Mouse (Mus musculus): ENCODE results near the gene Ankle2. TPM values are rescaled to one million over a fixed set of nuclear protein-coding genes. Genes with fewer than 3 reads are reported as not detected.

Ankle2 gene
- polyA plus RNA-seq, 2 experiments, result 20.5 to 31.8 TPM

DNA sequence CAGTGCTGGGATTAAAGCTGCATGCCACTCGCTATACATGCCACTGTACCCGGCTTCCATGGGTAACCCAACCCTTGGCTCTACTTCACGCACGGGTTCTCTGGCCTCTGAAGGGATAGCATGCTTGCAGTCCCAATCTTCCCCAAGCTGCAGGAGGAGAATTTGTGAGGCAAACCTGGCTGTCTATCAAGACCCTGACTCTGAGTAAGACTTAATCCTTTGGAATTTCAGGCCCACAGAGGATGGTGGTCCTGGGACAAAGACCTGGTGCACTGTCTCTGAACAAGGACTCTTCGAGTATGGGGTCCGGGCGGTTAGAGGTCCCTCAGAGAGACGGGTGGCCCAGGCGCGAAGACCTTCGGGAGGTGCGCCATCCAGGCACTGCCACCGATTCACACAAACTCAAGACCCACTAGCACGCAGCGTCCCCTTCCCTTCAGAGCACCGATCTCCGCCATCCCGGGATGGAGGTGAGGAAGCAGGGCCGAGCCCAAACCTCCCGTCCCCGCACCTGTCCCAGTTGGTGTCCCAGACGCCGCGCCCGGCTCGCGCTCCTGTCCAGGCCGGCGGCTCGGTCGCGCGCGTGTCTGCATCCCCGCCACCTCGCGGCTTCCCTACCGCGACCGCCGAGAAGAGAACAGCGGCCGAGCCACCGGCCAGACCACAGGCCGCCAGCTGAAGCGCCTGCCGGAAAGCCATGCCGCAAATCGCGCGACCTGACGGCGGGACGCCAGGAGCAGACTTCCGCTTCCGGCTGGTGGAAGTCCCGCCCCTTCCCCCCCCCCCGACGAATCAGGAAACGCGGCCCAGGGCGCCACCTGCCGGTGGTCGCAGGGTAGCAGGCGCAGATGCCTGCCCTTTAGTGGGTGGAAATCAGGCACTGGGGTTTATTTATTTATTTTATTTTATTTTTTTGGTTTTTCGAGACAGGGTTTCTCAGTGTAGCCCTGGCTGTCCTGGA is 38.6 kb downstream of the Ankle2 start, which contains the start of gene Pgam5:
Pgam5 (minus strand) TSS at position 773 of the 961 bp plus-strand sequence.
- Histone ChIP-seq H3K27me3 (ENCODE audit: control insufficient read depth, insufficient read depth, low read length) (no peaks in the 10 kb centered on the region), H3K4me1 (ENCODE audit: control insufficient read depth, insufficient read depth, low read length) (peaks cover 5% of the 10 kb centered on the region), H3K36me3 (ENCODE audit: control insufficient read depth, insufficient read depth, low read length) (peaks cover 30% of the 10 kb centered on the region), H3K4me3 (replicated peaks; ENCODE audit: low read length) (peak within 1 kb of the TSS; percentile 94), H3K9ac (ENCODE audit: low read depth, low read length, severe bottlenecking) (peak within 1 kb of the TSS; percentile 92), H3K27ac (replicated peaks; ENCODE audit: low read depth, low read length) (peak within 1 kb of the TSS; percentile 55; the same call in 1 of the 2 replicates), H3K4me2 (replicated peaks; ENCODE audit: low read depth, low read length, severe bottlenecking) (peak within 1 kb of the TSS; percentile 94), H3K9me3 (ENCODE audit: control insufficient read depth, low read length) (no peaks in the 10 kb centered on the region)
- WGBS, result under 1% methylated on average over 65 of the region's 66 CpGs
- TF ChIP-seq POLR2A (IDR thresholded peaks at IDR 0.05; ENCODE audit: borderline replicate concordance, extremely low read depth, insufficient read depth, insufficient read length), result peak; percentile 51; the same call in 1 of the 2 replicates
- DNase-seq (ENCODE audit: low spot score), result peak; percentile 90
- ATAC-seq (ENCODE audit: low FRiP score, low read depth), result peak; percentile 92

DNA sequence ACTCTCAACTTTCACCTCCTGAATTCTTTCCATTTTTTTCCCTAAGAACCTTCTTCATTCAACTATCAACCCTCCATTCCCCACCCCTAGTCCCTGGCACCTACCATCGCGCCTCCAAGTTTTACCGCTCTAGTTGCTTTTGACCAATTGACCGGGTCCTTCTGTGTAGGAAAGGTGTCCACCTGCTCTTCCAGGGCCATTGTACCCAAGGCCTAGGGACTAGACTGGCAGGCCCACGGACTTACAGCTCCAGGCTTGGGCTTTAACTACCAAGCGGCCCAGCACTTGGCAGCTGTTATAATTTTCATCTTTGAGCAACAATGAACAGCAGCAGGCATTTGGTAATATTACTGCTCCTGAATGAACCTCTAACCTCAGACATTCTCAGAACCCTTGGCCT is 39.4 kb downstream of the Ankle2 start:
- Histone ChIP-seq H3K4me1 (ENCODE audit: control insufficient read depth, insufficient read depth, low read length) (peaks cover 5% of the 10 kb centered on the region), H3K36me3 (ENCODE audit: control insufficient read depth, insufficient read depth, low read length) (peaks cover 21% of the 10 kb centered on the region), H3K27ac (replicated peaks; ENCODE audit: low read depth, low read length) (no peak overlapping the region), H3K9ac (ENCODE audit: low read depth, low read length, severe bottlenecking) (no peak overlapping the region), H3K9me3 (ENCODE audit: control insufficient read depth, low read length) (no peaks in the 10 kb centered on the region), H3K4me3 (replicated peaks; ENCODE audit: low read length) (peak overlapping the region; percentile 94; the same call in 1 of the 2 replicates), H3K27me3 (ENCODE audit: control insufficient read depth, insufficient read depth, low read length) (no peaks in the 10 kb centered on the region), H3K4me2 (replicated peaks; ENCODE audit: low read depth, low read length, severe bottlenecking) (no peak overlapping the region)
- DNase-seq (ENCODE audit: low spot score) (no peak), ATAC-seq (ENCODE audit: low FRiP score, low read depth) (no peak)
- WGBS, result 91% methylated on average over 6 of the region's 6 CpGs
- TF ChIP-seq POLR2A (IDR thresholded peaks at IDR 0.05; ENCODE audit: borderline replicate concordance, extremely low read depth, insufficient read depth, insufficient read length), result no peak

DNA sequence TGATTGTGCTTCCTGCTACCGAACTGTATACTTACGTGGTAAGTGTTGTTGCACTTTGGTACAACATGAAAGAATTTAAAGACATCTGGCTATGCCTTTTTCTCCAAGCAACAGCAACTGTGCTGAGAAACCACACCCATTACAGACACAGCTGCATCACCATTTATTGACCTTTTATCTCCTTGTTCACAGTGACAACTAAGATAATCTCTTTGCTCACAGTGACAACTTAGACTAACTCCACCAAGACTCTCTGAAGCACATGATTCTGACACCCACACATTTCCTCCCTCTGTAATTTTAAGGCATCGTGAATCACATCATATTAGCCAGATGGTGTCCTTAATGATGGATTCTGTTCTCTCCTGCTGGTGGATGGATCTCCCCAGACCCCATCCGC is 43.3 kb downstream of the Ankle2 start:
- DNase-seq (ENCODE audit: low spot score) (no peak), ATAC-seq (ENCODE audit: low FRiP score, low read depth) (no peak)
- no peak for TF ChIP-seq POLR2A (IDR thresholded peaks at IDR 0.05; ENCODE audit: borderline replicate concordance, extremely low read depth, insufficient read depth, insufficient read length)
- Histone ChIP-seq H3K9ac (ENCODE audit: low read depth, low read length, severe bottlenecking) (no peak overlapping the region), H3K9me3 (ENCODE audit: control insufficient read depth, low read length) (no peaks in the 10 kb centered on the region), H3K36me3 (ENCODE audit: control insufficient read depth, insufficient read depth, low read length) (no peaks in the 10 kb centered on the region), H3K27ac (replicated peaks; ENCODE audit: low read depth, low read length) (no peak overlapping the region), H3K4me1 (ENCODE audit: control insufficient read depth, insufficient read depth, low read length) (no peaks in the 10 kb centered on the region), H3K27me3 (ENCODE audit: control insufficient read depth, insufficient read depth, low read length) (no peaks in the 10 kb centered on the region), H3K4me3 (replicated peaks; ENCODE audit: low read length) (no peak overlapping the region), H3K4me2 (replicated peaks; ENCODE audit: low read depth, low read length, severe bottlenecking) (no peak overlapping the region)
- WGBS, result 72% methylated on average over 4 of the region's 4 CpGs

- TF ChIP-seq POLR2A (IDR thresholded peaks at IDR 0.05; ENCODE audit: borderline replicate concordance, extremely low read depth, insufficient read depth, insufficient read length), result no peak
Observed at GRCm38 (mm10) chr5:110274846-110275245, 44.0 kb downstream of the Ankle2 start.

DNA sequence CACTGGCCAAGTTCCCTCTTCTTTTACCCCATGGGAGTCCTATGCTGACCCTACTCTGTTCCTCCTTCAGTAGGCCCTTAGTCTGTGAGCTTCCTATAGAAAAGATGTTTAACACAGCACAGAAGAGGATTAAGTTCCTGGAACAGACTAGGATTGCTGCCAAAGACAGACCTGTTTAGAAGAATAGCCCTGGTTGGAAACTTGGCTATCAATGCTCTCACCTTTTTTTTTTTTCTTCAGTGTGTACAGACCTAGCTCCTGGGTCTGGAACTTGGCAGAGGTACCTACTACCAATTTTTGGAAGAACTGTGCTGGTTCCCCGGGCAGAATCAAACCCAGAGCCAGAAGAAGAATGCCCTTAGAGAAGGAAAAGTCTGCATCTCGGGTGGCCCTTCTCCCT is 45.6 kb downstream of the Ankle2 start:
- no peak overlapping the region for H3K9ac ChIP-seq (ENCODE audit: low read depth, low read length, severe bottlenecking)
- no peak for DNase-seq (ENCODE audit: low spot score)
- WGBS, result 78% methylated on average over 2 of the region's 2 CpGs
- no peak overlapping the region for H3K27ac ChIP-seq (replicated peaks; ENCODE audit: low read depth, low read length)
- no peak overlapping the region for H3K4me2 ChIP-seq (replicated peaks; ENCODE audit: low read depth, low read length, severe bottlenecking)
- no peaks in the 10 kb centered on the region for H3K27me3 ChIP-seq (ENCODE audit: control insufficient read depth, insufficient read depth, low read length)
- no peak for TF ChIP-seq POLR2A (IDR thresholded peaks at IDR 0.05; ENCODE audit: borderline replicate concordance, extremely low read depth, insufficient read depth, insufficient read length)
- H3K36me3 ChIP-seq (ENCODE audit: control insufficient read depth, insufficient read depth, low read length), result no peaks in the 10 kb centered on the region
- ATAC-seq (ENCODE audit: low FRiP score, low read depth), result no peak
- no peaks in the 10 kb centered on the region for H3K4me1 ChIP-seq (ENCODE audit: control insufficient read depth, insufficient read depth, low read length)
- no peaks in the 10 kb centered on the region for H3K9me3 ChIP-seq (ENCODE audit: control insufficient read depth, low read length)
- H3K4me3 ChIP-seq (replicated peaks; ENCODE audit: low read length), result no peak overlapping the region

More at GRCm38 (mm10) chr5:110274846-110275245, 44.0 kb downstream of the Ankle2 start:
- 69% methylated on average over 2 of the region's 2 CpGs for WGBS
- DNase-seq (ENCODE audit: low spot score) (no peak), ATAC-seq (ENCODE audit: low FRiP score, low read depth) (no peak)
- Histone ChIP-seq H3K27ac (replicated peaks; ENCODE audit: low read depth, low read length) (no peak overlapping the region), H3K36me3 (ENCODE audit: control insufficient read depth, insufficient read depth, low read length) (no peaks in the 10 kb centered on the region), H3K4me3 (replicated peaks; ENCODE audit: low read length) (no peak overlapping the region), H3K9me3 (ENCODE audit: control insufficient read depth, low read length) (no peaks in the 10 kb centered on the region), H3K27me3 (ENCODE audit: control insufficient read depth, insufficient read depth, low read length) (no peaks in the 10 kb centered on the region), H3K4me1 (ENCODE audit: control insufficient read depth, insufficient read depth, low read length) (no peaks in the 10 kb centered on the region), H3K9ac (ENCODE audit: low read depth, low read length, severe bottlenecking) (no peak overlapping the region), H3K4me2 (replicated peaks; ENCODE audit: low read depth, low read length, severe bottlenecking) (no peak overlapping the region)
